Comparison of ENCODE assay signal across 27 mouse cellular contexts in genomic region chr7:132296132-132296531, GRCm38 (mm10). TPM values are rescaled to one million over a fixed set of nuclear protein-coding genes. Genes with fewer than 3 reads are reported as not detected.
DNase-seq lines count a peak whose midpoint lies in the region; ATAC-seq lines count a peak whose summit lies in the region.
"Had no signal": no experiment of that assay in that cellular context is flagged by ENCODE, and none has a peak within 500 bp of the region (broad histone marks: within the 10 kb centered on the region; RNA-seq: fewer than 3 reads in every experiment).

No protein-coding gene starts in this region.

- DNase-seq in cerebellum, adult 11-12 months = peak; percentile 65
- peak; percentile 69 for DNase-seq in cerebellum, adult 9-11 months
- DNase-seq in T-cell, adult 2 months (ENCODE audit: low spot score) = no peak
- no peak for DNase-seq in forebrain, embryonic 11.5 days (ENCODE audit: low spot score)
- DNase-seq: B cell, adult 2 months; gastrocnemius, postnatal 25 days; heart, postnatal 4 days; liver; right cerebral cortex, adult 18-20 months; thymus, postnatal 25 days had no signal

- no peak overlapping the region for H3K9ac ChIP-seq in neural tube, embryonic 13.5 days
- no peak overlapping the region for H3K9ac ChIP-seq in neural tube, embryonic 15.5 days (replicated peaks)
- no peak overlapping the region for H3K9ac ChIP-seq in forebrain, embryonic 11.5 days (ENCODE audit: low read length)
- H3K9ac ChIP-seq: embryonic facial prominence, embryonic 12.5 days; heart, embryonic 15.5 days; hindbrain, embryonic 15.5 days; liver, embryonic 15.5 days; stomach, embryonic 15.5 days had no signal

- no peaks in the 10 kb centered on the region for H3K27me3 ChIP-seq in neural tube, embryonic 13.5 days
- no peaks in the 10 kb centered on the region for H3K27me3 ChIP-seq in neural tube, embryonic 15.5 days (replicated peaks)
- H3K27me3 ChIP-seq in forebrain, embryonic 11.5 days (ENCODE audit: control insufficient read depth, insufficient read depth, low read length) = no peaks in the 10 kb centered on the region
- H3K27me3 ChIP-seq: embryonic facial prominence, embryonic 12.5 days; heart, embryonic 15.5 days; hindbrain, embryonic 15.5 days; liver, embryonic 15.5 days; Patski; stomach, embryonic 15.5 days had no signal

- H3K4me3 ChIP-seq in neural tube, embryonic 13.5 days = no peak overlapping the region
- no peak overlapping the region for H3K4me3 ChIP-seq in neural tube, embryonic 15.5 days (replicated peaks)
- no peak overlapping the region for H3K4me3 ChIP-seq in forebrain, embryonic 11.5 days (ENCODE audit: low read depth, low read length)
- H3K4me3 ChIP-seq: embryonic facial prominence, embryonic 12.5 days; heart, embryonic 15.5 days; hindbrain, embryonic 15.5 days; left cerebral cortex, adult 2 months; limb, embryonic 10.5 days; liver, embryonic 15.5 days; midbrain, embryonic 10.5 days; myocyte; stomach, embryonic 15.5 days had no signal

- peaks cover 42% of the 10 kb centered on the region for H3K4me1 ChIP-seq in neural tube, embryonic 13.5 days (replicated peaks)
- H3K4me1 ChIP-seq in neural tube, embryonic 15.5 days = peaks cover 39% of the 10 kb centered on the region
- no peaks in the 10 kb centered on the region for H3K4me1 ChIP-seq in forebrain, embryonic 11.5 days (replicated peaks; ENCODE audit: control insufficient read depth, insufficient read depth, low read length)
- H3K4me1 ChIP-seq: liver, embryonic 15.5 days; midbrain, embryonic 10.5 days had no signal

- no peak overlapping the region for H3K4me2 ChIP-seq in neural tube, embryonic 13.5 days
- no peak overlapping the region for H3K4me2 ChIP-seq in neural tube, embryonic 15.5 days
- no peak overlapping the region for H3K4me2 ChIP-seq in forebrain, embryonic 11.5 days (ENCODE audit: low read depth, low read length, severe bottlenecking)
- H3K4me2 ChIP-seq: embryonic facial prominence, embryonic 12.5 days; heart, embryonic 15.5 days; hindbrain, embryonic 15.5 days; liver, embryonic 15.5 days; stomach, embryonic 15.5 days had no signal

- WGBS in neural tube, embryonic 13.5 days = 86% methylated on average over 3 of the region's 3 CpGs
- 81% methylated on average over 3 of the region's 3 CpGs for WGBS in neural tube, embryonic 15.5 days
- 79% methylated on average over 3 of the region's 3 CpGs for WGBS in forebrain, embryonic 11.5 days

- 0 out of 2 replicates have a peak overlapping the region, but pooled peaks have one; percentile 9 for H3K27ac ChIP-seq in neural tube, embryonic 13.5 days (replicated peaks)
- no peak overlapping the region for H3K27ac ChIP-seq in neural tube, embryonic 15.5 days (replicated peaks)
- no peak overlapping the region for H3K27ac ChIP-seq in forebrain, embryonic 11.5 days (ENCODE audit: low read depth, low read length)
- H3K27ac ChIP-seq: embryonic facial prominence, embryonic 12.5 days; heart, embryonic 15.5 days; hindbrain, embryonic 15.5 days; kidney, postnatal 0 days; left cerebral cortex, adult 2 months; limb, embryonic 10.5 days; liver, embryonic 15.5 days; midbrain, embryonic 10.5 days; stomach, embryonic 15.5 days had no signal

- no peaks in the 10 kb centered on the region for H3K36me3 ChIP-seq in neural tube, embryonic 13.5 days
- H3K36me3 ChIP-seq in neural tube, embryonic 15.5 days = no peaks in the 10 kb centered on the region
- no peaks in the 10 kb centered on the region for H3K36me3 ChIP-seq in forebrain, embryonic 11.5 days (ENCODE audit: control insufficient read depth, insufficient read depth, low read length)
- H3K36me3 ChIP-seq: embryonic facial prominence, embryonic 12.5 days; G1E; heart, embryonic 15.5 days; hindbrain, embryonic 15.5 days; limb, embryonic 10.5 days; liver, embryonic 15.5 days; midbrain, embryonic 10.5 days; stomach, embryonic 15.5 days had no signal

- no peaks in the 10 kb centered on the region for H3K9me3 ChIP-seq in neural tube, embryonic 13.5 days
- H3K9me3 ChIP-seq in neural tube, embryonic 15.5 days (replicated peaks) = no peaks in the 10 kb centered on the region
- no peaks in the 10 kb centered on the region for H3K9me3 ChIP-seq in forebrain, embryonic 11.5 days (ENCODE audit: control insufficient read depth, low read length)
- H3K9me3 ChIP-seq: embryonic facial prominence, embryonic 12.5 days; heart, embryonic 15.5 days; hindbrain, embryonic 15.5 days; limb, embryonic 10.5 days; liver, embryonic 15.5 days; midbrain, embryonic 10.5 days; stomach, embryonic 15.5 days had no signal

- ATAC-seq in cerebellum, adult (ENCODE audit: insufficient number of reproducible peaks, low FRiP score, low TSS enrichment) = no peak
- no peak for ATAC-seq in neural tube, embryonic 13.5 days (ENCODE audit: low read depth)
- ATAC-seq in neural tube, embryonic 15.5 days (ENCODE audit: low FRiP score) = no peak
- no peak for ATAC-seq in forebrain, embryonic 11.5 days (replicated peaks; ENCODE audit: low FRiP score)
- ATAC-seq: forebrain, embryonic 14.5 days; midbrain, embryonic 16.5 days; Patski had no signal

RNA-seq across cellular contexts. Expression of gene Chst15, which starts 20.9 kb away (rescaled TPM):
- 21.9 and 22.5 TPM in 2 replicates for polyA plus RNA-seq in neural tube, embryonic 13.5 days (2015; fragmentation: Nextera tagmentation; extraction: Ambion mirVana)
- polyA plus RNA-seq in neural tube, embryonic 15.5 days (2015; fragmentation: Nextera tagmentation; extraction: Ambion mirVana) = 17.1 and 19.7 TPM in 2 replicates
- polyA plus RNA-seq in forebrain, embryonic 11.5 days (2014; fragmentation: Nextera tagmentation; extraction: Ambion mirVana) = 10.9 and 13.1 TPM in 2 replicates
- polyA plus RNA-seq: G1E had no signal

Comparison
In these comparisons a context has a peak if more than half of its experiments do, and no peak if none do; other contexts are left out.
1. DNase-seq: peak in cerebellum, adult 11-12 months (single experiment) and cerebellum, adult 9-11 months (single experiment); none in T-cell, adult 2 months (single experiment) and forebrain, embryonic 11.5 days (single experiment).